ENCODE assay signal across 8 mouse cellular contexts in genomic region chr19:5704163-5704800, GRCm38 (mm10). TPM values are rescaled to one million over a fixed set of nuclear protein-coding genes. Genes with fewer than 3 reads are reported as not detected.
DNase-seq lines count a peak whose midpoint lies in the region; ATAC-seq and TF ChIP-seq lines count a peak whose summit lies in the region.

TSS of gene Kcnk7 (plus strand) at chr19:5704367.

- no peak within 1 kb of the TSS for H3K4me3 ChIP-seq in heart, postnatal 0 days (ENCODE audit: low read depth, low read length)
- H3K4me3 ChIP-seq in bone marrow macrophage, adult 2 months (ENCODE audit: insufficient read depth, low read length) = no peak within 1 kb of the TSS
- no peak within 1 kb of the TSS for H3K4me3 ChIP-seq in limb, embryonic 10.5 days

- H3K4me2 ChIP-seq in heart, postnatal 0 days (ENCODE audit: low read depth, low read length) = no peak within 1 kb of the TSS

- DNase-seq in heart, postnatal 0 days (ENCODE audit: low spot score) = no peak
- no peak for DNase-seq in heart, adult 9 months (ENCODE audit: low spot score in 2 of 2)
- no peak for DNase-seq in limb, embryonic 10.5 days (ENCODE audit: low spot score)
- peak; percentile 61 for DNase-seq in naive thymus-derived CD4-positive, alpha-beta T cell, adult 2 months (ENCODE audit: low read depth)
- DNase-seq in layer of hippocampus, postnatal 14 days (ENCODE audit: low spot score in 2 of 2) = no peak
- DNase-seq in gastrocnemius, postnatal 10 days = no peak
- DNase-seq in frontal cortex, postnatal 25 days (ENCODE audit: low spot score in 2 of 2) = no peak

- 0 out of 2 replicates have a peak, but pooled peaks cover 7% of the 10 kb centered on the region for H3K4me1 ChIP-seq in heart, postnatal 0 days (ENCODE audit: control insufficient read depth, insufficient read depth)
- H3K4me1 ChIP-seq in bone marrow macrophage, adult 2 months (ENCODE audit: control insufficient read depth, insufficient read depth, low read length) = peaks cover 12% of the 10 kb centered on the region
- peaks cover 9% of the 10 kb centered on the region for H3K4me1 ChIP-seq in limb, embryonic 10.5 days

- no peak for TF ChIP-seq POLR2A in bone marrow macrophage, adult 2 months (IDR thresholded peaks at IDR 0.05; ENCODE audit: borderline replicate concordance, low read depth, low read length)

- peaks cover 81% of the 10 kb centered on the region for H3K36me3 ChIP-seq in heart, postnatal 0 days (replicated peaks; ENCODE audit: control insufficient read depth, insufficient read depth, low read length)
- H3K36me3 ChIP-seq in limb, embryonic 10.5 days = peaks cover 72% of the 10 kb centered on the region

- H3K9ac ChIP-seq in heart, postnatal 0 days (replicated peaks; ENCODE audit: low read depth, low read length) = no peak within 1 kb of the TSS

- H3K27ac ChIP-seq in heart, postnatal 0 days (ENCODE audit: low read depth) = peak within 1 kb of the TSS; percentile 64
- H3K27ac ChIP-seq in bone marrow macrophage, adult 2 months (ENCODE audit: insufficient read depth, low read depth, low read length) = peak within 1 kb of the TSS; percentile 7; the same call in 1 of the 2 replicates
- peak within 1 kb of the TSS; percentile 22; the same call in 1 of the 2 replicates for H3K27ac ChIP-seq in limb, embryonic 10.5 days

- WGBS in heart, postnatal 0 days = 64% methylated on average over 17 of the region's 17 CpGs
- WGBS in limb, embryonic 10.5 days = 71% methylated on average over 17 of the region's 17 CpGs

- no peaks in the 10 kb centered on the region for H3K27me3 ChIP-seq in heart, postnatal 0 days (ENCODE audit: control insufficient read depth, insufficient read depth, low read length)
- no peaks in the 10 kb centered on the region for H3K27me3 ChIP-seq in limb, embryonic 10.5 days (ENCODE audit: low read depth, poor library complexity, severe bottlenecking)

- no peaks in the 10 kb centered on the region for H3K9me3 ChIP-seq in heart, postnatal 0 days (replicated peaks; ENCODE audit: control insufficient read depth, low read length)
- H3K9me3 ChIP-seq in limb, embryonic 10.5 days (replicated peaks) = no peaks in the 10 kb centered on the region

- no peak for TF ChIP-seq EP300 in heart, postnatal 0 days (IDR thresholded peaks at IDR 0.05; ENCODE audit: low read depth)

- peak; percentile 7; the same call in 1 of the 2 replicates for ATAC-seq in heart, postnatal 0 days (ENCODE audit: insufficient read depth, low read depth)

- TF ChIP-seq CTCF in heart, postnatal 0 days (IDR thresholded peaks at IDR 0.05; ENCODE audit: low read depth) = no peak
- no peak for TF ChIP-seq CTCF in bone marrow macrophage, adult 2 months (IDR thresholded peaks at IDR 0.05; ENCODE audit: low read depth, low read length)

RNA-seq across cellular contexts. Expression of gene Kcnk7, which starts in this region (rescaled TPM):
- not detected in 2 replicates for total RNA-seq in heart, postnatal 0 days (2014; rRNA removed; ENCODE audit: low replicate concordance)
- 0.30 and 0.34 TPM in 2 replicates for polyA plus RNA-seq in heart, postnatal 0 days (2015; fragmentation: Nextera tagmentation; extraction: Ambion mirVana)
- not detected in 2 replicates for polyA plus RNA-seq in bone marrow macrophage, adult 2 months (2012; ENCODE audit: insufficient read depth, insufficient read length, missing spikeins)
- not detected in 2 replicates for polyA plus RNA-seq in limb, embryonic 10.5 days (2016; fragmentation: Nextera tagmentation; extraction: Ambion mirVana)
- total RNA-seq in layer of hippocampus, postnatal 14 days (2021) = not detected
- total RNA-seq in gastrocnemius, postnatal 10 days (2021) = not detected

Comparison
In these comparisons a context has a peak if more than half of its experiments do, and no peak if none do; other contexts are left out.
1. Peak in ATAC-seq and H3K27ac ChIP-seq in heart, postnatal 0 days; RNA of the gene not detected or under 1 TPM.
2. H3K27ac ChIP-seq: peak in every context shown above with its lines; median percentile 64 in heart, postnatal 0 days; 22 in limb, embryonic 10.5 days; 7 in bone marrow macrophage, adult 2 months.